Mouse (Mus musculus): Measurements from ENCODE around the gene Adora3. TPM values are rescaled to one million over a fixed set of nuclear protein-coding genes. Genes with fewer than 3 reads are reported as not detected.

The Adora3 gene
- polyA plus RNA-seq, 1 experiment from 2014 or later, result not detected

DNA sequence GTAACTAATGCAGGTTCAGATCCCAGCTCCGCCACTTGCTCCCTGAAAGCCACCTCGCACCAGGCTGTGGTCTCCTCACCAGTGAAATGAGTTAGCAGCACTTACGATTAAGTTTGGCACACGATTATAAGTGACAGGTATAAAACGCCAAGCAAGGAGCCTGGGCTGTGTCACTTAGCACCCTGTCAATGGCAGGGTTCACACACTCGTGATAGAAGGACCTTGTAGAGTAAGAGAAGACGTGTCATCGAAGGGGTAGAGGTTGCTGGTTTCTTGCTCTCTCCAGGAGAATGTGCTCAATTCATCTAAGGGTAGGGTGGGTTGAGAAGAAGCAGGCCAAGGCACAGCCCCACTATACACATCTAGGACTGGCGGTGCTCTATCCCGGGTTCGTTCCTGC is 28.2 kb downstream of the Adora3 start:
- Histone ChIP-seq H3K27ac (replicated peaks) (no peak overlapping the region), H3K9me3 (replicated peaks) (no peaks in the 10 kb centered on the region), H3K36me3 (no peaks in the 10 kb centered on the region), H3K4me3 (no peak overlapping the region), H3K27me3 (ENCODE audit: low read depth, poor library complexity, severe bottlenecking) (peaks cover 5% of the 10 kb centered on the region; the same call in 1 of the 2 replicates), H3K4me1 (no peaks in the 10 kb centered on the region)
- no peak for DNase-seq (ENCODE audit: low spot score)
- WGBS, result 92% methylated on average over 11 of the region's 11 CpGs

DNA sequence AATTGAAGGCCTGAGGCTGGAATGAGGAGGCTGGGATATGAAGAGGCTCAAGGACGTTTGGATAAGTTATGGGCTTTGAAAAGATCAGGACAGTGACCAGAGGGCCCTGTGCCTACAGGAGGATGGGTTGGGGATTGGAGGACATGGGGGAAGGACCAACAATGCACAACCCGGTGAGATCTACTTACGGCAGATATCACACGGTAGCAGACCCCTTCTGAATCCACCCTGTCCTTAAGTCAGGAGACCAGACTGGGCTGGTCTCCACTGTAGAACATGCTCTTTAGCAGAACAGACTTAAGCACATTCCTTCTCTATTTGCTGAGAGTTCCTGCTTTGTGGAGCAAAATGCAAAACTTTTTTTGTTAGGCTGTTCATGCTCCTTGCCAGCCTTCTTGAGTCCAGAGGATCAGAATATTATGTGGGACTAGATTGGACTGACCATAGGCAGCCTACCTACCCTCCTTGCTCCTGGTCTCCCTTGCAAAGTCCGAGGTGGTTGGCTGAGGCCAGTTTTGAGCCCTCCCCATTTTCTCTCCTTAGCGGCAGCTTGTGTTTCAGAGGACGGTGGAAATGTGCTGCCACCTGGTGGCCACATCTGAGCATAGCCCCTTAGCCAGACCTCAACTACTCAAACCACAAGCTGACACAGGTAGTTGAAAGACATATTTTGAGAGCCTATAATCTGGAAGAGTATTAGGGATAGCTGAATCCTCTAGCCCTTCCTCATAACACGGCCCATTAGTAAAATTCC is 28.9 kb downstream of the Adora3 start:
- Histone ChIP-seq H3K36me3 (no peaks in the 10 kb centered on the region), H3K4me3 (no peak overlapping the region), H3K9me3 (replicated peaks) (no peaks in the 10 kb centered on the region), H3K27me3 (ENCODE audit: low read depth, poor library complexity, severe bottlenecking) (peaks cover 5% of the 10 kb centered on the region; the same call in 1 of the 2 replicates), H3K4me1 (no peaks in the 10 kb centered on the region), H3K27ac (replicated peaks) (no peak overlapping the region)
- 42% methylated on average over 8 of the region's 8 CpGs for WGBS
- peak; percentile 81 for DNase-seq (ENCODE audit: low spot score)

DNA sequence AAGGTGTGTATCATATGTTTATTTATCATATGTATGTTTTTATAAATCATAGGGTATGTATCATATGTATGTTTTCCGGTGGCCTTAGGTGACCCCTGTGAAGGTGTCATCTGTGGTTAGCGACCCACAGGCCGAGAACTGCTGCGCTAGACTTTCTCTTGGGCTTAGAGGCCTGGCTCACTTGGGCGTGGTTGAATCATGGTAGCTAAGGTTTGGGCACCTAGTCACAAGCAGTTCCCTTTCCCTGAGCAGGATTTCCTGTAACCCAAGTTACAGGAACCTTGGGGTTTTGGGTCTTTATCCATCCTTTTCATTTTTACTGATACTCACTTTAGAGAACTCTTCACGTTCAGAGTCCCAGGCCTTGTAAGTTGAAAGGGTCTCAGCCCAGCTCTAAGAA is 29.6 kb downstream of the Adora3 start:
- H3K9me3 ChIP-seq (replicated peaks), result no peaks in the 10 kb centered on the region
- DNase-seq (ENCODE audit: low spot score), result no peak
- 80% methylated on average over 6 of the region's 6 CpGs for WGBS
- H3K27me3 ChIP-seq (ENCODE audit: low read depth, poor library complexity, severe bottlenecking), result peaks cover 5% of the 10 kb centered on the region; the same call in 1 of the 2 replicates
- H3K36me3 ChIP-seq, result no peaks in the 10 kb centered on the region
- no peaks in the 10 kb centered on the region for H3K4me1 ChIP-seq
- no peak overlapping the region for H3K27ac ChIP-seq (replicated peaks)
- no peak overlapping the region for H3K4me3 ChIP-seq

DNA sequence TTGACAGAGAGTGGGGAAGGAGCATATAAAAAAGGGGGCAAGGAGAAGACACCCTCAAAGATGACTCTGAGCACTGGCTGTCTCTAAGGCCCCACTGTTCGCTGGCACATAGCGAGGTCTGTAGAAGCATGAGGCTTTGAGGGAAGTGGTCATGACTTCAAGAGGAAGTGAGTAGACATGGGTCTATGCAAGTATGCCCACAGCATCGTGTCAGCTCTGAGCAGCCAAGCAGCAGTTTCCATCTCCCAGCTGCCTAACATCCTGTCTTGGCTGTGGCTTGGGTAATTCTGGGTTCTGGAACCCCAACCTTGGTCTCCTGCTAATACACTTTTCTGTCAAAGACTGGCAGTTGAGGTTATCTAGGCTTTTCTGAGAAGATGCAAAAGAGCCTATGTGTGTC is 30.1 kb downstream of the Adora3 start:
- no peak overlapping the region for H3K4me3 ChIP-seq
- peaks cover 5% of the 10 kb centered on the region; the same call in 1 of the 2 replicates for H3K27me3 ChIP-seq (ENCODE audit: low read depth, poor library complexity, severe bottlenecking)
- no peaks in the 10 kb centered on the region for H3K4me1 ChIP-seq
- no peak for DNase-seq (ENCODE audit: low spot score)
- WGBS, result 87% methylated on average over 3 of the region's 3 CpGs
- no peak overlapping the region for H3K27ac ChIP-seq (replicated peaks)
- H3K9me3 ChIP-seq (replicated peaks), result no peaks in the 10 kb centered on the region
- no peaks in the 10 kb centered on the region for H3K36me3 ChIP-seq

DNA sequence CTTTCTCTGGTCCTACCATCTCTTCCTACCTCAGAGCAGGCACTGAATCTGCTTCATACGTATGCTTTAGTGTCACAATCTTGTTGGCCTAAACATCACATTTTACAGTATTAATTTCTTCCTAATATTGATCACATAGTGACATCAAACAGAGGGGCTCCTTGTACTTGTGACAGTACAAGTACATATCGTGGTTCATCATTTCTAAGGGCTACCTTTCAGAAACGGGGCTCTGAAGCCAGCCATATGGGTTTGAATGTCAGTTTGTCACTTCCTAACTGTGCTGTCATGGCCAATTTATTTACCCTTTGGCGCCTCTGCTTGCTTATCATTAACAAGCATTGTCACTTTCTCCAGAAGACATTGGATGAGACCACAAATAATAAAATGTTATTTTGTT is 30.8 kb downstream of the Adora3 start:
- H3K4me3 ChIP-seq, result no peak overlapping the region
- no peak overlapping the region for H3K27ac ChIP-seq (replicated peaks)
- no peaks in the 10 kb centered on the region for H3K9me3 ChIP-seq (replicated peaks)
- peaks cover 5% of the 10 kb centered on the region; the same call in 1 of the 2 replicates for H3K27me3 ChIP-seq (ENCODE audit: low read depth, poor library complexity, severe bottlenecking)
- DNase-seq (ENCODE audit: low spot score), result no peak
- H3K4me1 ChIP-seq, result no peaks in the 10 kb centered on the region
- H3K36me3 ChIP-seq, result no peaks in the 10 kb centered on the region
- WGBS, result 85% methylated on average over 4 of the region's 4 CpGs

DNA sequence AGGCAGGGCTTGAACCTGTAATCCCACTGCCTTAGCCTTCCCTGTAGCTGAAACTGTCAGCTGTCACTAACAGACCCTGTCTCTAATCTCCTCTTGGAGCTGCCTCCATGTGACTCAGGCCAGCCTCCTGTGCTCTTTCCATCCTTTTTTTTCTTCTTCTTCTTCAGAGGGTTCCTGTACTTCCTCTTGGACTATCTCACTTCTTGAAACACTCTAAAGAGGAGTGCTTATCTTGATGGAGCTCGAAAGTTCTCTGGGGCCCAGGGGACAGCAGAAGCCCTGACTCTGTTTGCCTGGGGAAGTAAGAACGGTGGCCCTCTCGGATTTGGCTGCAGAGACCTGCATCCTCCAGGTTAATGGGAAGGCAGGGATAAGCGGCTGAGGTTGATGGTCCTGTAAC is 33.6 kb downstream of the Adora3 start:
- 82% methylated on average over 4 of the region's 4 CpGs for WGBS
- H3K27ac ChIP-seq (replicated peaks), result no peak overlapping the region
- peaks cover 8% of the 10 kb centered on the region; the same call in 1 of the 2 replicates for H3K4me1 ChIP-seq
- H3K27me3 ChIP-seq (ENCODE audit: low read depth, poor library complexity, severe bottlenecking), result peaks cover under 1% of the 10 kb centered on the region; the same call in 1 of the 2 replicates
- H3K9me3 ChIP-seq (replicated peaks), result no peaks in the 10 kb centered on the region
- no peak for DNase-seq (ENCODE audit: low spot score)
- H3K4me3 ChIP-seq, result no peak overlapping the region
- no peaks in the 10 kb centered on the region for H3K36me3 ChIP-seq

DNA sequence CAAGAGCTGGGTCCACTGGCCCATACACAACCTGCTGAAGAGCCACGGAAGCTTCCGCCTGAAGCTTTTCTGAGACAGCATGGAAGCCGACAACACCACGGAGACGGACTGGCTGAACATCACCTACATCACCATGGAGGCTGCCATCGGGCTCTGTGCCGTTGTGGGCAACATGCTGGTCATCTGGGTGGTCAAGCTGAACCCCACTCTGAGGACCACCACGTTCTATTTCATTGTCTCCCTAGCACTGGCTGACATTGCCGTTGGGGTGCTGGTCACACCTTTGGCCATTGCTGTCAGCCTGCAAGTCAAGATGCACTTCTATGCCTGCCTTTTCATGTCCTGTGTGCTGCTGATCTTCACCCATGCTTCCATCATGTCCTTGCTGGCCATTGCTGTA is 34.1 kb downstream of the Adora3 start:
- WGBS, result 91% methylated on average over 9 of the region's 9 CpGs
- Histone ChIP-seq H3K27ac (replicated peaks) (no peak overlapping the region), H3K27me3 (ENCODE audit: low read depth, poor library complexity, severe bottlenecking) (no peaks in the 10 kb centered on the region), H3K4me3 (no peak overlapping the region), H3K36me3 (no peaks in the 10 kb centered on the region), H3K9me3 (replicated peaks) (no peaks in the 10 kb centered on the region), H3K4me1 (peaks cover 8% of the 10 kb centered on the region; the same call in 1 of the 2 replicates)
- DNase-seq (ENCODE audit: low spot score), result no peak

DNA sequence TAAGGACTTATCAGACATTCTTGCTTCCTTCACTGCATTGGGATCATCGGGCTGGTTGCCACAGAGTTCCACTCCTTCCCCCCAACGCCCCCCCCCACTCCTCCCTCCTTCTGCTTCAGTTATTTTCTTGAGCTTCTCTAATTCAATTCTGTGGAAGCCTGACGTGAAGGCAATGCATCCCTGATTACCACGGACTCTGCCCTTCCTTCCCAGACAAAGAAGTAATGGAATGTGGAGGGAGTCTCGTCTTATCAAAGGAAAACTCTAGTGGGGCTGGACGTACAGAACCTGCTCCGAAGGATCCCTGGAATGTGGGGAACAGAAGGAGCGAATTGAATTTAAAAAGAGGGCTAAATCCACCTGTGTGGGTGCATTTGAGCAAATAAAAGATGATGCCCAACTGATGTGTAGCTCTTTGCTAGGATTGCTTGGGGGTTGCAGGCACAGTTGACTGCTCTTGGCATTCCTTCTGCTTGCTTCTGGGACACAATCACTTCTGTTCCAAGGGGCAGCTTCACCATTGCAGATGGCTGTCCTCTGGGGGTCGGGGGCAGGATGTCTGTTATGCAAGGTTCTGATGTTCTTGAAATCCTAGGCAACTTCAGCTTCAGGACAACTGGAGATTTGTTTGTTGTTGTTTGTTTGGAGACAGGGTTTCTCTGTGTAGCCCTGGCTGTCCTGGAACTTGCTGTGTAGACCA is 37.4 kb downstream of the Adora3 start:
- no peak overlapping the region for H3K27ac ChIP-seq (replicated peaks)
- no peaks in the 10 kb centered on the region for H3K36me3 ChIP-seq
- DNase-seq (ENCODE audit: low spot score), result no peak
- H3K27me3 ChIP-seq (ENCODE audit: low read depth, poor library complexity, severe bottlenecking), result no peaks in the 10 kb centered on the region
- no peaks in the 10 kb centered on the region for H3K9me3 ChIP-seq (replicated peaks)
- H3K4me3 ChIP-seq, result no peak overlapping the region
- peaks cover 8% of the 10 kb centered on the region; the same call in 1 of the 2 replicates for H3K4me1 ChIP-seq
- 55% methylated on average over 9 of the region's 9 CpGs for WGBS

DNA sequence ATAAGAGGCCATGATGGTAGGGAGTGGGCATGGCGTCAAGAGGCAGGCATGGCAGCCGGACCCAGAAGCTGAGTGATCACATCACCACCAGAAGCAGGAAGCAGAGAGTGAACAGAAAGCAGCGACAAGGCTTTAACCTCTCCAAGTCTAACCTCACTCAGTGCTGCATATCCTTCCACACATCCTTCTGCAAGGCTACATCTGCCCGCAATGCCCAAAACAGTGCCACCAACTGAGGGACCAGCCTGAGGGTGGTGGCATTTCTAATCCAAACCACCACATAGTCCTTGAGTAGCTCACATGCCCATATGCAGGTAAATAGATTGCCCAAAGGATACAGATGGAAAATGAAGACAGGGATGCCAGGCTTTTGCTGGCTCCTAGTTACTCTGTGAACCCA is 38.3 kb downstream of the Adora3 start:
- Histone ChIP-seq H3K4me1 (peaks cover 8% of the 10 kb centered on the region; the same call in 1 of the 2 replicates), H3K27ac (replicated peaks) (no peak overlapping the region), H3K4me3 (no peak overlapping the region), H3K36me3 (no peaks in the 10 kb centered on the region), H3K27me3 (ENCODE audit: low read depth, poor library complexity, severe bottlenecking) (no peaks in the 10 kb centered on the region), H3K9me3 (replicated peaks) (no peaks in the 10 kb centered on the region)
- no peak for DNase-seq (ENCODE audit: low spot score)
- 90% methylated on average over 4 of the region's 4 CpGs for WGBS

DNA sequence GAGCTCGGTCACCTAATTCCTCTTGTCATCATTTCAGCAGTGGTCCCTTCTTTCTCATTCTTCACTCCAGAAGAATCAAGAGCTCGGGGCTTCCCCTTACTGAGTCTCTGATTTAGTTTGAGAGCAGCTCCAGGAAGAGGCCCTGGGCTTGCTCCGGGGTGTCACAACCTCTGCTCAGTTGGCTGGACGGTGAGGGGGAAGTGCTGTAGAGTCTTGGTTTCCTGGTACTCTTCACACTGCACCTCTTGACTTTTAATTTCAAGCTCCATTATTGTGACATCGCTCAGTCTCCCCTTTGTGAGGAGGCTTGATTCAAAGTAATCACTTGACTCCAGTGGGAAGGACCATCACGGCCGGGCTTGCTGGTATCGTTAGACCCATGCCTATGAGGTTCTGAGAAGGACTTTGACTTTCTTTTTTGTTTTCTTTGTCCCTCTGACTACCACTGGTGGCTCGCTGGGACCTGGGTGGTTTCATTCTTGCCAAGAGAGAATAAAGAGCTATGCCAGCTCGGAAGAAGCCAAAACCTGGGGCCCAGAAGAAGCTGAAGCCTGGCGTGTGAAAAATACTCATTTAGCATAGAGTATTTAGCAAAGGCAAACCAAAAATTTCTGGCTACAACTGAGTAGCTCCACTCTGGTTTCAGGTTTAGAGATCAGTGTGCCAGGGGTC is 40.0 kb downstream of the Adora3 start:
- Histone ChIP-seq H3K4me3 (no peak overlapping the region), H3K27ac (replicated peaks) (no peak overlapping the region), H3K9me3 (replicated peaks) (no peaks in the 10 kb centered on the region), H3K4me1 (peaks cover 8% of the 10 kb centered on the region; the same call in 1 of the 2 replicates), H3K27me3 (ENCODE audit: low read depth, poor library complexity, severe bottlenecking) (no peaks in the 10 kb centered on the region), H3K36me3 (no peaks in the 10 kb centered on the region)
- WGBS, result 86% methylated on average over 11 of the region's 11 CpGs
- DNase-seq (ENCODE audit: low spot score), result no peak

DNA sequence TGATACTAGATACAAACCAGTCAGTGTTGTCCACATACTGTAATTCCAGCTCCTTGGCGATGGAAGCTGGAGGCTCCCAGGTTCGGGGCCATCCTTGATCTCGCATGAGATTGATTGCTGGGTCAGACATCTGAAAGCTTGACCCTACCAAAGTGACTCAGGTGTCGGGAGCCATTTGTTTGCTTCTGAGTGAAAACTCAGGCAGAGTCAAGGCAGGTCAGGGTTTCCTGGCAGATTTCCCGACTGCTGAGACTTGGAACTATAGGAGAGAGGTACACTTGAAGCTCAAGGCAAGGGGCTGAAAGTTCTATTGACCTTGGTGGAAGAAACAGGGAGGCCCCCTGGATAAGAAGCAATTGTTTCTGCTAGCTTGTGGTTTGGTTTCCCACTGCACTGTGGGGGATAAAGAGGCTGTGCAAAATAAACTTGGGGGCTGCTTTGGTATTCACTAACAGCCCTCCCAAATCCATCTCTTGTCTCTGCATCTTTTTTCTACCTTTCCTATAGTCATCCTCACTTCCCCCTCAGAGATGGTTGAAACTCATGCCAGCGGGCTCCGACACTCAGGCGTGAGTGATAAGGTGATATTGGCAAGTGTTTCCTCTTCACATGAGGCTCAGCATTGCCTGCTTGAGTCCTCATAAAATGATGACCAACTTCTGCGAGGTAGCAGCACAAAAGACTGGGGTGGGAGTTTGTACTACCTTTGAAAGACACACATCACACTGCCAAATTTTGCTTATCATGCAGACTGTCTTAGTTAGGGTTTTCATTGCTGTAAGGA is 41.6 kb downstream of the Adora3 start:
- Histone ChIP-seq H3K9me3 (replicated peaks) (no peaks in the 10 kb centered on the region), H3K27ac (replicated peaks) (no peak overlapping the region), H3K36me3 (no peaks in the 10 kb centered on the region), H3K4me1 (peaks cover 8% of the 10 kb centered on the region; the same call in 1 of the 2 replicates), H3K4me3 (no peak overlapping the region), H3K27me3 (ENCODE audit: low read depth, poor library complexity, severe bottlenecking) (no peaks in the 10 kb centered on the region)
- DNase-seq (ENCODE audit: low spot score), result no peak
- 84% methylated on average over 9 of the region's 9 CpGs for WGBS
